26 mouse cellular contexts compared by ENCODE assay signal in genomic region chr10:117772364-117773105, GRCm38 (mm10).
"Had no signal": no experiment of that assay in that cellular context is flagged by ENCODE, and none has a peak within 500 bp of the region (broad histone marks: within the 10 kb centered on the region; RNA-seq: fewer than 3 reads in every experiment).

No protein-coding gene starts in this region.

- H3K27ac ChIP-seq: gastrocnemius, adult 2 months; heart, embryonic 10.5 days; hindbrain, embryonic 10.5 days; hindbrain, embryonic 12.5 days; hindbrain, embryonic 14.5 days; intestine, embryonic 15.5 days; left cerebral cortex, adult 2 months; limb, embryonic 10.5 days; limb, embryonic 12.5 days; liver, embryonic 13.5 days had no signal

- H3K4me1 ChIP-seq: heart, embryonic 10.5 days; heart, embryonic 12.5 days; hindbrain, embryonic 10.5 days; hindbrain, embryonic 12.5 days; intestine, embryonic 15.5 days; limb, embryonic 10.5 days; limb, embryonic 12.5 days; liver, embryonic 13.5 days had no signal

- H3K9me3 ChIP-seq: heart, embryonic 10.5 days; heart, embryonic 12.5 days; hindbrain, embryonic 10.5 days; hindbrain, embryonic 12.5 days; intestine, embryonic 15.5 days; limb, embryonic 10.5 days; limb, embryonic 12.5 days; liver, embryonic 13.5 days had no signal

- H3K9ac ChIP-seq: heart, embryonic 12.5 days; hindbrain, embryonic 12.5 days; hindbrain, embryonic 14.5 days; intestine, embryonic 15.5 days; limb, embryonic 12.5 days; liver, embryonic 13.5 days had no signal

- H3K27me3 ChIP-seq: heart, embryonic 12.5 days; hindbrain, embryonic 12.5 days; intestine, embryonic 15.5 days; limb, embryonic 12.5 days; liver, embryonic 13.5 days had no signal

- H3K4me3 ChIP-seq: gastrocnemius, adult 2 months; heart, embryonic 10.5 days; heart, embryonic 12.5 days; hindbrain, embryonic 10.5 days; hindbrain, embryonic 12.5 days; intestine, embryonic 15.5 days; left cerebral cortex, adult 2 months; limb, embryonic 10.5 days; limb, embryonic 12.5 days; liver, embryonic 13.5 days had no signal

- H3K4me2 ChIP-seq: heart, embryonic 12.5 days; hindbrain, embryonic 12.5 days; hindbrain, embryonic 14.5 days; intestine, embryonic 15.5 days; limb, embryonic 12.5 days; liver, embryonic 11.5 days; liver, embryonic 13.5 days had no signal

- DNase-seq: gastrocnemius, adult 2 months; gastrocnemius, postnatal 10 days; gastrocnemius, postnatal 25 days; heart, adult 18-20 months; heart, postnatal 10 days; heart, postnatal 4 days; kidney, adult 18-20 months; kidney, adult 8-10 months; kidney, postnatal 25 days; kidney, postnatal 4 days; layer of hippocampus, adult 9-11 months; liver; liver, embryonic 13.5 days had no signal

- ATAC-seq: hindbrain, embryonic 16.5 days; inflammation-experienced regulatory T-cells, adult 6 months; intestine, embryonic 15.5 days; intestine, postnatal 0 days had no signal
